8 mouse cellular contexts compared by ENCODE assay signal in the genomic region with DNA sequence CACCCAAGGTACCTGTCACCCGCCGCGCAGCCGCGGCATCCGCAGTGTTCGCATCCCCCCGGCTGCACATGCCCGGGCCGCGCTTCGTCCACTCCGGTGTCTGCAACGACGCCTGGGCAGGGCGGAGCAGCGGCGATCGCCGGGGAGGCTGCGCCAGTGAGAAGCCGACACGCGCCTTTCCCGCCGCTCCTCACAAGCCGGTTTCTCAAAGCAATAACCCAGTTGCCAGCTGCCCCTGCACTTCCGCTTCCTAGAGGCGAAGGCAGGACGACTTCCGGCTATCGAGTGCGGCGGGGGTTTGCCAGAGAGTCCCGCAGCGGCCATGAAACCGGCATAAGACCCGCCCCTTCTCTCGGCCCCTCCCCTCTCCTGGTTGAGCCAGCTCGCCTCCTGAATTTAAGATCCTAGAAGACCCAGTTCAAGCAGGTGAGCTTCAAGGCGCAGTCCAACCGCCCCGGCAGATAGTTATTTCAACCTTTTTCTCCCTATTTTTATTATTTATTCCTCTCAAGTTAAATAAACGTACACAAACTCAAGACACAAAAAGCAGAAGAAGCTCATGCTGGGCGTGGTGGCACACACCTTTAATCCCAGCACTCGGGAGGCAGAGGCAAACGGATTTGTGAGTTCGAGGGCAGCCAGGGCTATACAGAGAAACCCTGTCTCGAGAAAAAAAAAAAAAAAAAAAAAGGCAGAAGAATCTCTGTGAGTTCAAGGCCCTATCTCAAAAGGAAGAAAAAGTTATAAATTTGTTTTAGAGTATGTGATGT. TPM values are rescaled to one million over a fixed set of nuclear protein-coding genes. Genes with fewer than 3 reads are reported as not detected.
DNase-seq lines count a peak whose midpoint lies in the region; ATAC-seq and TF ChIP-seq lines count a peak whose summit lies in the region.

A gene (minus strand): TSS at position 663 of the 770 bp plus-strand sequence.

- TF ChIP-seq POLR2A in ES-Bruce4 (IDR thresholded peaks at IDR 0.05; ENCODE audit: insufficient read depth, low read length): peak; percentile 22

- H3K4me3 ChIP-seq in ES-Bruce4 (ENCODE audit: low read depth, low read length): peak within 1 kb of the TSS; percentile 98
- H3K4me3 ChIP-seq in forebrain, embryonic 13.5 days: peak within 1 kb of the TSS; percentile 94
- peak within 1 kb of the TSS; percentile 90 for H3K4me3 ChIP-seq in liver, postnatal 0 days (ENCODE audit: low read depth, low read length)
- peak within 1 kb of the TSS; percentile 88 for H3K4me3 ChIP-seq in neural tube, embryonic 14.5 days (ENCODE audit: low read depth, low read length)

- H3K4me2 ChIP-seq in forebrain, embryonic 13.5 days: peak within 1 kb of the TSS; percentile 88
- peak within 1 kb of the TSS; percentile 93 for H3K4me2 ChIP-seq in liver, postnatal 0 days (ENCODE audit: low read depth, low read length)
- H3K4me2 ChIP-seq in neural tube, embryonic 14.5 days (ENCODE audit: low read depth, low read length): peak within 1 kb of the TSS; percentile 54

- peak; percentile 95 to 97 for DNase-seq in heart, postnatal 10 days
- DNase-seq in large intestine, adult 2 months (ENCODE audit: low read depth, low spot score): peak; percentile 91
- peak; percentile 96 for DNase-seq in liver, postnatal 0 days
- DNase-seq in testis, postnatal 10 days (ENCODE audit: low spot score): peak; percentile 92

- TF ChIP-seq EP300 in ES-Bruce4 (IDR thresholded peaks at IDR 0.05; ENCODE audit: insufficient read depth, low read depth, low read length): peak; percentile 47; the same call in 1 of the 2 replicates
- TF ChIP-seq EP300 in liver, postnatal 0 days (IDR thresholded peaks at IDR 0.05; ENCODE audit: low read depth): peak; percentile 50; the same call in 1 of the 2 replicates

- intact Hi-C loops in heart, postnatal 10 days (cut with DNase I): no loop called here

- no peak for TF ChIP-seq CTCF in ES-Bruce4 (IDR thresholded peaks at IDR 0.05; ENCODE audit: low read depth, low read length)
- no peak for TF ChIP-seq CTCF in liver, postnatal 0 days (IDR thresholded peaks at IDR 0.05; ENCODE audit: low read depth)

- H3K27ac ChIP-seq in ES-Bruce4 (ENCODE audit: insufficient read depth, low read length): no peak within 1 kb of the TSS
- peak within 1 kb of the TSS; percentile 91 for H3K27ac ChIP-seq in forebrain, embryonic 13.5 days
- peak within 1 kb of the TSS; percentile 86 for H3K27ac ChIP-seq in liver, postnatal 0 days (ENCODE audit: low read depth)
- peak within 1 kb of the TSS; percentile 73 for H3K27ac ChIP-seq in neural tube, embryonic 14.5 days (ENCODE audit: low read depth, low read length)

- peaks cover 6% of the 10 kb centered on the region for H3K4me1 ChIP-seq in ES-Bruce4 (ENCODE audit: control insufficient read depth, insufficient read depth, low read length)
- peaks cover 36% of the 10 kb centered on the region for H3K4me1 ChIP-seq in forebrain, embryonic 13.5 days
- H3K4me1 ChIP-seq in liver, postnatal 0 days (ENCODE audit: insufficient read depth): peaks cover 26% of the 10 kb centered on the region
- peaks cover 11% of the 10 kb centered on the region for H3K4me1 ChIP-seq in neural tube, embryonic 14.5 days (ENCODE audit: control insufficient read depth, insufficient read depth, low read length)

- H3K9me3 ChIP-seq in ES-Bruce4 (replicated peaks; ENCODE audit: control insufficient read depth, insufficient read depth, low read length, poor library complexity, severe bottlenecking): no peaks in the 10 kb centered on the region
- H3K9me3 ChIP-seq in forebrain, embryonic 13.5 days (replicated peaks): no peaks in the 10 kb centered on the region
- H3K9me3 ChIP-seq in liver, postnatal 0 days (ENCODE audit: low read length): no peaks in the 10 kb centered on the region
- no peaks in the 10 kb centered on the region for H3K9me3 ChIP-seq in neural tube, embryonic 14.5 days (ENCODE audit: control insufficient read depth, low read length)

- peak; percentile 95 for ATAC-seq in cerebellum, adult (ENCODE audit: insufficient number of reproducible peaks, low FRiP score, low TSS enrichment)
- peak; percentile 99 for ATAC-seq in forebrain, embryonic 13.5 days
- ATAC-seq in liver, postnatal 0 days: peak; percentile 98
- peak; percentile 97 for ATAC-seq in neural tube, embryonic 14.5 days (ENCODE audit: low read depth)

- no peaks in the 10 kb centered on the region for H3K36me3 ChIP-seq in ES-Bruce4 (ENCODE audit: control insufficient read depth, insufficient read depth, low read length, poor library complexity, severe bottlenecking)
- H3K36me3 ChIP-seq in forebrain, embryonic 13.5 days (ENCODE audit: poor library complexity, severe bottlenecking): no peaks in the 10 kb centered on the region
- H3K36me3 ChIP-seq in liver, postnatal 0 days (replicated peaks; ENCODE audit: insufficient read depth, low read length): no peaks in the 10 kb centered on the region
- H3K36me3 ChIP-seq in neural tube, embryonic 14.5 days (ENCODE audit: control insufficient read depth, insufficient read depth, low read length): no peaks in the 10 kb centered on the region

- no peaks in the 10 kb centered on the region for H3K27me3 ChIP-seq in ES-Bruce4 (ENCODE audit: control insufficient read depth, insufficient read depth, low read length, poor library complexity, severe bottlenecking)
- H3K27me3 ChIP-seq in forebrain, embryonic 13.5 days: no peaks in the 10 kb centered on the region
- H3K27me3 ChIP-seq in liver, postnatal 0 days (ENCODE audit: insufficient read depth, low read length): no peaks in the 10 kb centered on the region
- no peaks in the 10 kb centered on the region for H3K27me3 ChIP-seq in neural tube, embryonic 14.5 days (ENCODE audit: control insufficient read depth, insufficient read depth, low read length)

- H3K9ac ChIP-seq in ES-Bruce4 (ENCODE audit: low read depth, poor library complexity, severe bottlenecking): peak within 1 kb of the TSS; percentile 90
- peak within 1 kb of the TSS; percentile 89 for H3K9ac ChIP-seq in forebrain, embryonic 13.5 days
- peak within 1 kb of the TSS; percentile 85 for H3K9ac ChIP-seq in liver, postnatal 0 days (replicated peaks)
- H3K9ac ChIP-seq in neural tube, embryonic 14.5 days (replicated peaks; ENCODE audit: low read depth, low read length): peak within 1 kb of the TSS; percentile 79

- 2% methylated on average over 49 of the region's 49 CpGs for WGBS in forebrain, embryonic 13.5 days
- WGBS in large intestine, adult 2 months: 1% methylated on average over 49 of the region's 49 CpGs
- WGBS in liver, postnatal 0 days (ENCODE audit: insufficient replicate concordance): under 1% methylated on average over 48 of the region's 49 CpGs
- 4% methylated on average over 49 of the region's 49 CpGs for WGBS in neural tube, embryonic 14.5 days

RNA-seq across cellular contexts. Expression of the gene that starts here (rescaled TPM):
- 76.7 and 77.5 TPM in 2 replicates for polyA plus RNA-seq in ES-Bruce4 (2011; ENCODE audit: insufficient read depth, insufficient read length, low read depth, missing spikeins)
- polyA plus RNA-seq in forebrain, embryonic 13.5 days (2015; fragmentation: Nextera tagmentation; extraction: Ambion mirVana): 47.4 and 50.3 TPM in 2 replicates
- 10 to 100 TPM; 32.5 to 35.8 TPM for total RNA-seq in heart, postnatal 10 days (2021)
- polyA plus RNA-seq in large intestine, adult 2 months (2012; rRNA removed): 18.5 and 19.8 TPM in 2 replicates
- polyA plus RNA-seq in liver, postnatal 0 days (2015; fragmentation: Nextera tagmentation; extraction: Ambion mirVana): 15.4 and 15.8 TPM in 2 replicates
- 61.6 and 63.6 TPM in 2 replicates for polyA plus RNA-seq in neural tube, embryonic 14.5 days (2014; fragmentation: Nextera tagmentation; extraction: Ambion mirVana)
